Mouse (Mus musculus): ENCODE measurements around the gene Enpp4.

- TF ChIP-seq CTCF (IDR thresholded peaks at IDR 0.05) (no peak), EP300 (IDR thresholded peaks at IDR 0.05) (no peak)
Measured at GRCm38 (mm10) chr17:44108331-44108730, 2.7 kb upstream of the Enpp4 start.
